Mouse (Mus musculus): ENCODE measurements at regions not wholly inside any gene's neighbourhood (a gene's known extent, or its start where the extent isn't known, plus 50 kb on each side); places are given as distances from the start of the nearest gene placed in this dataset.

DNA sequence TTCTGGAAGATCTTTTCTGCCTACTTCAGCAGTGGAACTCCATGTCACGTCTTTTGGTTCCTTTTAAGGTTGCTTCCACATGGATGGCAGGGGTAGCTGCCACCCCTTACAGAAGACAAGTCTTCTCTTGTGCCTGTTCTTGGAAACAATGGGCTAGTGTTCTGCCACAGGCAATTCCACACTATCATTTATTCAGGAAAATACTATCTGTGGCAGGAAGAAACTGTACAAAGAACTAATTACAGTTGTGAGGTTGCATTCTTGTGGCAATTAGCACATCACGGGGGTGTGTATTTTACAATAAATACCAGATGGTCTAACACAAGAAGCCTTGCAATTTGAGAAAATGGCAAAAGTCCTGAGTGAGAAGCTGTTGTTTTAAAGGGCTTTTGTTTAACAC is 489.8 kb downstream of the Ccdc50 start:
- peak; percentile 25 for DNase-seq (ENCODE audit: low spot score)

DNA sequence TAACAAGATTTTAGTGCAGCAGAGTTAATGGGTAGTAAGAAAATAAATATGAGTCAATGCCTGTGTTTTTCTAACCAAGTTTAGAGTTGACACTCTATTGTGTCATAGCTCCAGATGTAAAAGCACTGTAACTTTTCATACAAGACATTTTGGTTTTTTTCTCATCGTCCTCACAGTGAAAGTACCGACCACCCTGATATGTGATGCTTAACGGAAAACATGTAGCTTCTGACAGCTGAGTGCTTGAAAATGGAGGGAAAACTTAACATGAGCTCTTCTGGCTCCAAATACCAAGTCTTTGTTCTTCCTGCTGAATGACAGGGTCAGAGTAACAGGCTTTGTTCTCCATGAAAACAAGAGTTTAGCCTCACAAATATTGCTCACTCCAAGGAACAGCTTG is 490.3 kb downstream of the Ccdc50 start:
- no peak for DNase-seq (ENCODE audit: low spot score)

DNA sequence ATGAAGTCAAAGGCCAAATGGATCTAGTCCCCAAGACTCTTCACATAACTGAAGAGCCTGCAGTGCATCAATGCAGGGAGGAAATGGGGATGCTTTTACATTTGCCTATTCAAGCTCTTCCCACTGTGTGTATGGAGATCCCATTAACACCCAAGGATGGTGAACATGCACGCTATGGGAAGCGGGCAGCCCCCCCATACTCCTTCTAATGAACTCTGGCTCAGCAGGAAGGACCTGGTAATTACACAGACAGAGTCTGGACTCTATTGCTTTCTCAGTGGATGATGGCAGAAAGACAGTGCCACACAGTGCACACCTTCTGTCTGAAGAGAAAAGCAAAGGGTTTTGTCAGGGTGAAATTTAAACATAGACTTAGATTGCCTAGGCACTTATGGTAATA is 495.7 kb downstream of the Ccdc50 start:
- no peak for DNase-seq (ENCODE audit: low spot score)

DNA sequence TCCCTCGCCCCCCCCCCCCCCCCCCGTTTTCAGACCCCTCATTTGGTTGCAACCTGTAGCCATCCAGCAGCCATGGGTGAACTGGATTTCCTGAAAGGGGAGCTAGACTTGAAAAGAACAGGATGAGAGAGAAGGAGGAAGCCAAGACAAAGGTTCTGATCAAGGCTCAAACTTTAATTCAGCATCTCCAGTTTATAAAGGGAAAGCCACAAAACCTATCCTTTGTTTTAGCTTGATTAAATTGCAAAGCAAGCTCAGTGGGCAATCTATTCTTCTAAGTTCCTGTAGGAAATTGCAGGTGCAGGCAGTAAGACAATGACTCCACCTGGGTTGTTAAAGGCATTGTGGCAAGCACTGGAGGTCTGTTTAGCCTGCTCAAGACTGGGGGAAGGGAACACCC is 517.4 kb downstream of the Ccdc50 start:
- no peak for DNase-seq (ENCODE audit: low spot score)

DNA sequence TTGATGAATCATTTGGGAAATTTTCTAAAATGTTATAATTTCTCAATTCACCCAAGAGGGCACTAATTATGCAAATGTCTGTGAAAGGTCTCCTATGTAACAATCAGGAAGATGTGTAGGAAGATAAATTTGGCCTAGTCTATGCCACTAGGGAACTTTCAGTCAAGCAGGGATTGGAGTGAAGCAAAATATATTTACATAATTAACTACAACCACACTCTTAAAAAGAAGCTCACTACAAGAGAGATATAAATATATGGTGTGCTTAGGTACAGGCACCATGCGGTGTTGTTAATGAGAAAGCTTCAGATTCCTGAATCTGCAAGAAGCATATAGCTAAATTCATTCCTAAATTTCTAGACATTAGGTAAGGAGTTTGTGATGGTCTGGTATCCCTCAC is 526.8 kb downstream of the Ccdc50 start:
- DNase-seq (ENCODE audit: low spot score), result no peak

DNA sequence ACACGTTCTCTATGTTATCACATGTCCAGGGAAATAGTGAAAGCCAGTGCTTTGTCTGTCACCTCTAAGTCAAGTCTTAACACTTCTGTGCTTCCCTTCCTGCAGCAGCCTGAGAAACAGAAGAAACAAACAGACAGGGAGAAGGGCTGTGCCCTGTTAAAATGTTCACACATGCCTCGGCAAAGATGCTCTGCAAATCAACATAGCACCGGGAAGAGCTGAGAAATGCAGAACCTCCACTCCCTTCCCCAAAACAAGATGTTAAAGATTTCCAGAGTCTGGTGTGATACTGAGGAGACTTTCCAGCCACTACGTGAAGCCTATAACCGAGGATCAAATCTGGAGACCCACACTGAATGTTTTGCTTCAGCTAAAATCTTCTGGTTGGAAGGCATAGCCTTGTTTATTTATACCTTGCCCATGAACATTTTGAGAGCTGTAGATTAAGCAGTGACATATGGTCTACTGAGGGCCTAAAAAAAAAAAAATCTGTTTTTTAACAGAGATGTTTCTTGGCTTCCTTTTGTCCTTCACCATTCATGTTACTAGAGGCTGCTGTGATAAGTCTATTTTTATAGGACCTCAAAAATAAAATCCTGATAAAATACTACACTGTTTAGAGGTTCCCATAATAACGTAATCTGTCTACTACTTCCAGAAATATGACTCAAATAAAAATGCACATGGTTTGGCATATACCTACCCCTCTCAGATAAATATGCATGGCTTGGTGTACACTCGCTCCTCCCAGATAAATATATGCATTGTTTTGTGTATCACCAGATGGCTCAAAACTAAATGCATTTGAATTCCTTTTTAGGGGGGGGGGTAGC is 537.1 kb downstream of the Ccdc50 start:
- DNase-seq (ENCODE audit: low spot score), result no peak

DNA sequence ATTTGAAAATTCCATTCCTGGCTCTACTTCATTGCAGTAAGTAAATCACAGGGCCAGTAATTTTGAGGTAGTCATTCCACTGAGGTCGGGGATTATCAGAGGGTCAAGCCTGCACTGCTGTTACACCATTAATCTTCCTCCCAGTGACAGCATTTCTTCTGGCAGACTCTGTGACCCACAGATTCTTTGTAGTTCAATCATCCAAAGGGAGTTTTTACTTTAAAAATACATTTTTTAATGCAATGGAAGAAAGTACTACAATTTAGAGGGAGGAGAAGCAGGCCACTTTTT is 537.6 kb downstream of the Ccdc50 start:
- DNase-seq (ENCODE audit: low spot score), result no peak

DNA sequence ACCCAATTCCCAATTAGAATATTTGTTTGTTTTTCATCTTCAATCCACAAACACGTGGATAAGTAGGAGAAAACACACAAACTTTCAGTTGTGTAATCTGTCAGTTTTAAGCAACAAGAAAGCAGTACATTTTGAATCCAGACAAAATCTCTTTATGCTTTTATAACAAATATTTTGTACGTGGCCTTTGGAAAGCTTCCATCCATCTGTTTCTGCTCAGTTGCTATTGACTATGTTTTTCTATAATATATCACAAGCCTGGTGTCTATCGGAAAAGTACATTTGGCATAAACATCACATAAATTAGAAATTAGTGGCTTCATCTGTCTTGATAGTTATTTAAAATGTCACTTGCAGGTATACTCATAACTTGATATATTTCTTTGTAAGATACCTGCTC is 560.6 kb downstream of the Ccdc50 start:
- no peak for DNase-seq (ENCODE audit: low spot score)

DNA sequence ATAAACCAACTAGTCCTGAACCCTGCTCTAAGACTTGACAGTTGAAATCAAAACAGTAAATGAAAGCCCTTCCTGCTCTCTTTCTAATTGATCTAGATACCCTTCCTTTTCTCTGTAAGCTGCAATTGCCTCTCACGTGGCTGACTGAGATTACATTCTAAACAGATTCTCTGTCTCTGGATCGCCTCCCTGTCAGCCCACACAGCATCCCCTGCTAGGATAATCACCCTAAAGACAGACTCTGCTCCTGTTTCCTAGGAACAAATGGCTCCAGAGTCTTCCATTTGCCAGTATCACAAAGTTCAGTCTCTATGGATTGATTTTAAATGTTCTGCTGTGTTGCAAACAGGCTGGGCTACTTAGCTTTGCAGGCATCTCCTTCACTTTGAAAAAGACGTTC is 561.1 kb downstream of the Ccdc50 start:
- DNase-seq (ENCODE audit: low spot score), result no peak

DNA sequence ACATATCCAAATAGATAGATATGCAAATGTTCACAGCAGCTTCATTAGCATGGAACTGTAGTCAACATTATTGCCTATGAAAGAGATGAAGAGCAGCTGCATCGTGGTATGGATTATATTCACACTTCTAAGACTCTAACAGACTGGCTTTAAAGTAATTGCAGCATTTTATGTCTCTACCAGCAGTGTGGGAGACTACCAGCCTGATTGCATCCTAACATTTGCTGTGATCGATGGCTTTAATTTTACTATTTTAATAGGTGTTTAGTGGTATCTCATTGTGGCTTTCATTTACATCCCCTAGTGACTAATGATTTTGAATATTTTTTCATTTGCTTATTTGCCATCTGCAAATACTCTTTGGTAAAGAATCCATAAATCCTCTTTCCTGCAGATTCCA is 574.1 kb downstream of the Ccdc50 start:
- no peak for DNase-seq (ENCODE audit: low spot score)

DNA sequence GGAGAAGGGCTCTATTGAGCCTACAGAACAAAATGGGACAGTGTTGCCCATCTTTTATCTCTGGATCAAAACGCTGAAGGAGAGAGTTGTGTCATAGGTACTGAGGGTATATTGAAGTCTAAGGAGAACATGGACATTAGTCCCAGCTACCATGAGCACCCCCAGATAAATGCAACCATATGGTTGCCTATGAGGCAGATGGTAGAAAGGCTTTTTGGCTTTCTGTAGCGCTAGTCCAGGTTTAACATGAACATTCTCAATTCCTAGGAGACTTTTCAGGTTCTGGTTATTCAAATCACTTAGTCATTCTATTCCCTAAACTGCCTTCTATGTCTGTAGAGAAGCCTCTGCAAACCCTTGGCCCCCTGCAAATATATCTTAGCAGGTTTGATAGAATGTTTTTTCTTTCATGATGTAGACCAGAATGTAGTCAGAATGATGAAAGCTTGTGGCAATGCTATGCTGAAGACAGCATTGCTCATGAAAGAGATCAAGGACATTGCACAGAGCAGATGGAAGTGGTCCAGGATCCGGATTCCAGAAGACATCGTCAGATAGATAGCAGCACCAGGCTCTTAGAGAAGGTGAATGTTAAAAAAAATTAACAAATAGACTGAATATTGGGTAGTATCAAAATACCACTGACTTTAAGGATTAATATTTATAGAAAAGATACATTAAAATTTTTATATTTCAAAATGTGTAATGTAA is 590.2 kb downstream of the Ccdc50 start:
- DNase-seq (ENCODE audit: low spot score), result no peak

DNA sequence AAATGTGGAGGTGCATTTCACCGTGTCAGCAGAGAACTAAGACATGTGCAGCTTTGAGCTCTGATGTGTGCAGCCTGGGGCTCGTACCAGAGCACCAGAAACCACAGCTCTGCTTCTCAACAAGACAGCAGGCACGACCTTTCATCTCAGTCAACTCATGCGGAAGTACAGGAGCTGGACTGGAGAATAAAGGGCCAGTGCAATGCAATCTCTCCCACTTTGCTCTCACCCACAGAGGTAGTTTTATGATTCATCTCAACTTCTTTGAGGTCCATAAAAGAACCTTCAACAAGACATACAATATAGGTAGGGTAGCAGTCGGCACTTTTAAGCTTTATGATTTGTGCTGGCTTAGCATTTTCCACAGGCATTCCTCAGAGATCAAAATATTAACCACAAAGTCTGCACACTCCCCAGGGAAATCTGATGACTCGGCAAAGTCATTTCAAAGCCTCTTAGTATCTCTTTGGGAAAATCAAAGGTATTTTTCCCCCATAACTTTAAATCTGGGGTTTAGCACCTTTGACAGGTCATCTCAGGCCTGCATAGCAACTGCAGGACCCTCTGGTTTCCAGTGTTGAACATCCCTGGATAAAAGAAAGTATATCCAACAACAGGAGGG is 626.7 kb downstream of the Ccdc50 start:
- DNase-seq (ENCODE audit: low spot score), result no peak

DNA sequence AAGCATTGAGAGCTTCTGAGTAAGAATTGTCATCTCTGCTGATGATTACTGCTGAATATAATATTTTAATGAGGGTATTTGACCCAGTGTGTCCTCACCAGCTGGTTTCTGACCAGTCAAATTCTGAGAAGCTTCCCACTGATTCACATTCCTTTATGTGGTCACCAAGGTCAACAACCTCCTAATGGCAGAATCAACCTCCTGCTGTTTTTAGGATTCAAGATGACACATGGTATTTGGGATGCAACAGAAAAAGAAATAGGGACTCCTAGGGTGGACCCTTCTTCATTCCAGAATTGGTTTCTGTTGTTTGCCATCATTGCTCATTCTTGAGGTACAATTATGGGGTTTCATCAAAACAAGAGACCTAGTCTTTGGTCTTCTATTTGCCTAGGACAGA is 629.6 kb downstream of the Ccdc50 start:
- DNase-seq (ENCODE audit: low spot score), result no peak

DNA sequence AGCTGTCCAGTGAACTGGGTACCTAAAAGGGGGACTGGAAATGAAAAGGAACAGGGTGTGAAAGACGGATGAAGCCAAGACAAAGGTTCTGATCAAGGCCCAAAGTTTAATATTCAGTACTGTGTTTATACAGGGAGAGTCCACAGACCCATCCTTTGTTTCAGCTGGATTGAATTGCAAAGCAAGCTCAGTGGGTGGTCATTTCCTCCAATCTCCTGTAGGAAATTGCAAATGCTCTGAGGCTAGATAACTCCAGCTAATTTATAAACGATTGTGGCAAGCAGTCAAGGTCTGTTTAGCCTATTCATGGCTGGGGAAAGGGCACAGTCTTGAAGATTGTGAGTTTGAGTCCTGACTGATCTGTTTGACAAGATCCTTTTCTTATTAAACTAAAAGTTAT is 650.3 kb downstream of the Ccdc50 start:
- DNase-seq (ENCODE audit: low spot score), result no peak

DNA sequence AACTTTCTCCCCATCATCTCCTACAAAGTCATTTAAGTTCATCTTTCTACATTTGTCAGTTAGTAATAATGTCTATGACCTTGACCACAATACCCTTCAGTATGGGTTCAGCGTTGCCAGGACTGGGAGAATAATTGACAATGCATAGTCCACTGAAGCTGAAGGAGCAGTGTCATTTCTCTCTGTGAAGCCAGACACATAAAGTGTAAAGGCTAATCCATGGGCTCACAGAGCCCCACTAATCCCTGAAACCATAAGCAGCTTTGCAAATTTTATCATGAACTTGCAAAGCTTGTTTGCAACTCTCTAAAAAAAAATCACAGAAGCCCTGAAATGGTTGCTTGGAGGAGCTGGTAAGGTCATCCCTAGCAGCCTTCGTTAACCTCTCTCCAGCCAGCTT is 654.4 kb downstream of the Ccdc50 start:
- no peak for DNase-seq (ENCODE audit: low spot score)

DNA sequence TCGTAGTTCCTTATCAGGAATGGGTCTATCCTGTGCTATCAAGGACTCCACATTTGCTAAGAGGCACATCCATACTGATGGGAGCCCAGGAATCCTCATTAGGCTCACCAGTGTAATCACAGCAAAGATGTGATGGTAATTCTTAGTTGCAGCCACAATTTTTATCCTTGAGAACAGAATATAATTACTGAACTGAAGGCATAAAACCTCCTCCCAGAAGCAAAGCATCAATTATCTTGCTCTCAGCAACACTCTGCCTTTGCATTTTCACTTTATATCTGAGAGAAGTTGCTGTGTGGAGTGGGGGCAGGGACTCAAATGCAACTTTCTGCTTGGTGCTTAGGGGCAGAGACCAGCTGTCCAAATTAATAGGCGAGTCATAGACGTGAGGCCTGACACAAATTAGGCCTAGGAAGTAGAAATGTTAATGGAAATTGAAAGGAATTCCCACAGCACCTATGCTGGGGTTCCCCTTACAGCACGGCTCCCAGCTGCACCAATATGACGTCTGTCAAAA is 676.2 kb downstream of the Ccdc50 start:
- DNase-seq (ENCODE audit: low spot score), result no peak

DNA sequence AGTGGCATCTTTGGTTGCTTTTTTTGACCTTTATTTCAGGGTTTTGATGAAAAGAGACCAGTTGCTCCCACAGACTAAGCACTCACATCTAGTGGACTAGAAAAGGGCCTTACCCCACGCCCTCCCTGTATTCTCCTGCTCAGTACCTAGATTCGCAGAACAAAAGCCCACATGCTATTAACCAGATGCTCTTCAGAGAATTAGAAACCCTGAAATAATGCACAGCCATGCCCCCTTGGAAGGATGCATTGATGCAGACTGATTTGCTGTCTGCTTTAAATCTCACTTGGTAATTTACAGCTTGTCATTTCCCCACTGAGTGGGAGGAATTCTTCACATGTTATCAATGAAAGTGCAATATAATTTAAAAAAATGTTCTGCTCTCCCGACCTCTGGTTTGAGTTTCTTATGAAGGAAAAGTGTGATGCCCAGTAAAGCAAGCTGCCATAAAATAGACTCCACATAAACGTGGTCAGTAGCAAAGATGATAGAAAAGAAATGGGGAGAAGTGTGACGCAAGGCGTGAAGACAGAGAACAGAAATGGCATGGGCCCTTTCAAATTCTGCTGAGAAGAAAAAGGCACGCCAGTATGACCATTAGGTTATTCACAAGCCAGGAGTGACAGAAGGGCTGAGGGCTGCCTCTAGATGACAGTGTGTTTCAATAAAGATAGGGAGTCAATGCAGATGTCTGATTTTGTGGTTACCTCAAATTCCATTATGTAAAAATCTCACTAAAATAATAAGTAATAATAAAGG is 669.8 kb downstream of the Fgf12 start:
- no peak for DNase-seq (ENCODE audit: low spot score)

DNA sequence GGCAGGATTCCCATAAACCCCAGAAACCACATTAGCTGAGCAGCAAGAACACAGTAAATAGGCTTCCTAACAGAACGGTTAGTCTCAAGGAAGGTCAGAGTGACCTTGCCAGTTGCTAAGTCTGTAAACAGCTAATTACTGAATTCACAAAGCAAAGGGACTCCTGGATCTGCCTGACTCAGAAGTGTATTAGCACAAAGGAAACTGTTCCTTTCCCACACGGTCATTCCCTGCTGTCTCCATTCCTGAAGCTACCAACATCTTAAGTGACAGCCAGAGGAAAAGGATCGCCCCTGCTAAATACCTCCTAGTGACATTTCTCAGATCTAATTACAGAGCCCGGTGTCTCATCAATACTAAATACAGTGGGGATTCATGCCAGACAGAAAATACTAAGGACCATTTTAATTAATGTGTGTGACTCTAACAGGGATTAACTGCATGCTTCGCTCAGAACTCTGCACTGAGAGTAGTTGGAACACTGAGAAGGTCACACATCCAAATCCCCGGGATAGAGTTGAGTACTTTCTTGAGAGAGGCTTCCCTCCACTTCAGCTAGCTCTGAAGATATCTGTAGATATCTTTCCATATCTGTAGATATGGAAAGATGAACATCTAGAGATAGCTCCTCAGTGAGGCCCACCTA is 663.3 kb downstream of the Fgf12 start:
- no peak for DNase-seq (ENCODE audit: low spot score)

DNA sequence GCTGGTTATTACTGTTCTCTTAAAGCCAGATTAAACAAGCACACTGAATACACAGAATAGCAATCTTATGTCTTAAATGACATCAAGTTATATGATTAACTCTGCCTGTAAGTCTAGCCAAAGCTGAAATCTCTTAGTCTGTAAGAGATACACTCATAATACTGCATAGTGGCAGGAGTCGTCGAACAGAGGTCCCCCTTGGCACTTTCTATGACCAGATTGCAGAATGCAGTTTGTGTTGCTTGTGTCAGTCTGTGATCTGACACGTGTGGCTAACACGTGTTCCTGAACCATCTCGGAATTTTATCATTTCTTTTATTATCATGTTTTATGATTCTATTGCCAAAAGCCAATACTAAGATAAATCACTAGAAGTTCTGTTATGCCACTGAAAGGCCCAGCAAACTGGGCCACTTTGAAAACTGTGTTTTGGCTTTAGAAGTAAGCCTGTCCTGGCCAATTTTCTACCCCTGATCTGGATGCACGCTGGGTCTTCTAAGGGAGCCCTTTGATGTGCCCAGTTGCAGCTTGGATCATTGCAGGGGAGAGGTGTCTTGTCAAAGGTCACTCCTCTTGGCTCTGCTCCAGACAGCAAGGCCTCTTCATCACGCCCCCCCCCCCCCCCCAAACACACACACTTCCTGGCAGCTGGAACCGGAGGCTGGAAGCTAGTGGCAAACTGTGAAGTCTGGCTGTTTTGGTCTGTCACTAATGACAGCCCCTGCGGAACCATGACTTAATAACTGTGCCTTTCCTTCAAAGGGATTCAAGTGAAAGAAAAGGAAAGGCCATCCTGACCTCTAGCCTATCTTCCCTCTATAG is 648.4 kb downstream of the Fgf12 start:
- no peak for DNase-seq (ENCODE audit: low spot score)

DNA sequence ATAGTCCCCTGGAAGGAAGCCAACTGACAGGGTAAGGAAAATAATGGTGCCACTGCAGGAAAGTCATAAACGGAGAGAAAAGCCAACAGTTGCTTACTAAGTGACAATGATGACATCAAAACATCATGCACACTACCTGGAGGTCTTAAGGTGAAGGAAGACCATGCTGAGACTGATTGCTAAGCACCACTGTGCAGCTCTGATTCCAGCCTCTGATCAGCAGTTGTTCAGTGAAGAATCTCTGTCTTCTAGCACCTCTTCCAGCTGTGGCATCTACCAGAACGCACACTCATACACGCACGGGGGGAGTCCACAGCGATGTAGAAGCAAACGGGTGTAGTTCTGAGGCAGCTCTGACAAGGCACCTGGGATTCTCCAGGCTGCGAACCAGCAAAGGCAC is 647.8 kb downstream of the Fgf12 start:
- DNase-seq (ENCODE audit: low spot score), result no peak

DNA sequence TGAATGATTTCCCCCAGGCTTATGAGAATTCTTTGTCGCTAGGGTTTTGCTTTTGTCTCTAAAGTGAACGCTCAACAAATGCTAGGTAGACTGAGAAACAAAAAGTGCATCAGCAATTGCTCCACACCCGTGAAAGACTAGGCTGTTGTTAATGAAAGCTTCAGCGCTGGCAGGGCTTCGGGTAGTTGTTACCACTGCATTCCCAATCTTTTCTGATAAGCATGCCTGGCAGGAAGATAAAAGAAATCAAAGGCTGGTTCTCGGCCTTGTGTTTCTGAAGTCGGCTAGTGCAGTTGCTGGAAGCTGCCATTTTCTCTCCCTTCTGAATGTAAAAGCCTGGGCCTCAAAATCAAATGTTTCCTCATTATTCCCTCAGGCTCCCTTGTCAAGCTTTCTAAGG is 647.0 kb downstream of the Fgf12 start:
- no peak for DNase-seq (ENCODE audit: low spot score)

Data from left cerebral cortex, adult 11 months (tissue).